Mouse (Mus musculus): ENCODE results near the gene Aqp2.

DNA sequence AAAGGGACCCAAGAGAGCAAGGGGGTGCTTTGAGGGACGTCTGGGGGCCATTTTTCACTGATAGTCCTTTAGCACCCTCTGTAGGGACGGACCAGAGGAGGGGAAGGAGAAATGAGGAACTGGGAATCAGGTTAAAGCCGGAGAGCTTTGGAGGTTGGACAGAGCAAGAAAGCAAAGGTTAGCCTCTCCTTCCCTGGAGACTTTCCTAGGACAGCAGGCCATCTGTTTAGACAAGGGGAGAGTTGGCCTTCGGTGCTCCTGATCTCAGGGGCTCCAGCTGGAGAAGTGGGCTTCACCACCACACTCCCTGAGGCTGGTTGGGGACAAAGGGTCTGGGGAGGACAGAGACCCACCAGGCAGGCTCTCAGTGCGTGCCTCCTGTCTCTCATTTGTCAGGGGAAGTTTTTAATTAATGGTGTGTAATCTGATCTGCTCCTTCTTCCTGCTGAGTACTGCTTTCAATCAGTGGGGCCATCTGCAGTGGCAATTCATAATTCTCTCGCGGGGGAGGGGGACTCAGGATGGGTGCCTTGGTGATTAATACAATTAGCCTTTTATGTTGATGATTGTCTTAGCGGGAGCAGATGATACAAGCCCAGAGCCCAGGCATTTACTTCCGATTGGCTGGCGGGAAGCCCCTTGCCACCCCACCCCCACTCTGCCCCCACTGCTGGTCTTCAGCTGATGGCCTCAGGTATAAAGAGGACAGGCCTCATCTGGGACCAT lies 28.7 kb downstream of the Aqp2 start:
- TF ChIP-seq CTCF (IDR thresholded peaks at IDR 0.05; ENCODE audit: low read depth, low read length) (no peak), GATA1 (IDR thresholded peaks at IDR 0.05; ENCODE audit: borderline replicate concordance, low read length) (no peak), TAL1 (conservative IDR thresholded peaks at IDR 0.05; ENCODE audit: low read depth, low read length) (no peak), POLR2AphosphoS5 (IDR thresholded peaks at IDR 0.05; ENCODE audit: insufficient replicate concordance, low read depth, low read length) (no peak), GATA2 (IDR thresholded peaks at IDR 0.05; ENCODE audit: borderline replicate concordance, low read depth, low read length) (no peak)

Measured in G1E (cell line).